Mouse (Mus musculus): ENCODE measurements around the gene Spock1.

GRCm38 (mm10) chr13:57937463-57938229 lies 29.5 kb upstream of the Spock1 start:
- TF ChIP-seq CTCF (IDR thresholded peaks at IDR 0.05; ENCODE audit: control insufficient read depth, insufficient read depth, insufficient read length) (no peak), MAX (IDR thresholded peaks at IDR 0.05) (no peak), MYOG (IDR thresholded peaks at IDR 0.05; ENCODE audit: control insufficient read depth, extremely low read depth, insufficient read length) (no peak), USF1 (IDR thresholded peaks at IDR 0.05; ENCODE audit: low read depth) (no peak)
